Mouse (Mus musculus): Measurements from ENCODE around the gene Eme2.

The Eme2 gene

GRCm38 (mm10) chr17:24874989-24875388 is 19.9 kb downstream of the Eme2 start:
- no peak for DNase-seq (ENCODE audit: low read depth, low spot score)

GRCm38 (mm10) chr17:24874405-24874745 is 20.5 kb downstream of the Eme2 start:
- no peak for DNase-seq (ENCODE audit: low read depth, low spot score)

DNA sequence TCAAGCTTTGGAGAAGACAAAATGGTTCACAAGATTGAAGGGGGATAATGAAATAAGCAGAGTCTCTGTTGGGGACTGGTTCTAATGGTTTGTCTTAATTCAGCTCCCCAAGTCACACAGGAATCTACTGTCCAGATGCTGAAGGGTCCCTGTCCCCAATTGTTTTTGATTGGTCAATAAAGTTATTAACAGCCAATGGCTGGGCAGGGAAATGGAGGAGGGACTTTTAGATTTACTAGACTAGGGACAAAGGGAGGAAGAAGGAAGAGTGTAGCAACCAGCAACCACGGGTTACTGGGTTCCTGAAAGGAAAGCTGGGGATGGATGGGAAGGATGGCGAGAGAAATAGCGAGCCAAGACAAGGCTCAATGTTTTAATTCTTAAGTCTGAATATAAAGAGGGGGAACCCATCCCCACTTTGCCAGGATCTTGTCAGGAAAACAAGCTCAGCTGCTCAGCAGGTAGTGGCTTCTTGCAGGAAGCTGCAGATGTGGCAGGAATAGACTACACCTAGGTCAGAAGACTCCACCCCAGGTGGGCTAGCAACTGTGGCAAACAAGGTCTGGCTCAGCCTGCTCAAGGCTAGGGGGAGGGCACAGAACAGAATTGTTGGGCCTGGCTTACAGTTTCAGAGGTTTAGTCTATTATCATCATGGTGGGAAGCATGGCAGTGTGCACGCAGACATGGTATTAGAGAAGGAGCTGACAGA is 21.0 kb downstream of the Eme2 start:
- no peak for DNase-seq (ENCODE audit: low read depth, low spot score)

DNA sequence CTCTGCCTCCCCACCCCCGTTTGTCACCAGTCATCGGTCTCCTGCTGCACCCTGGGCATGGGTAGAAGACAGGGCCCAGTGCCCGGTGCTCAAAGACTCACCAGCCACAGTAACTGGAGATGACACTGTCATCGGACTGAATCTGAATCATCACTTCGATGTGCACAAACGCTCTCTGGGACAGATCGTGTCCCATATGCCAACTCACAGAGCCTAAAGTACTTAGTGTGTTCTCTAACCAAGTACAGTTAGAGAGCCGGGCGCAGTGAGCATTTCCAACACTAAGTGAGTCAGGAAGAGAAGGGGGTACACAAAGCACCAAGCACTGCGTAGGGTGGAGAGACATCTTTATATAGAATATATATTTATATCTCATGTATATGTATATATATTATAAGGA is 27.0 kb downstream of the Eme2 start:
- no peak for DNase-seq (ENCODE audit: low read depth, low spot score)

GRCm38 (mm10) chr17:24865776-24866175 is 29.1 kb downstream of the Eme2 start, which contains the start of gene Igfals:
Igfals (plus strand) TSS chr17:24865997.
- no peak for DNase-seq (ENCODE audit: low read depth, low spot score)

GRCm38 (mm10) chr17:24861785-24862184 is 33.1 kb downstream of the Eme2 start:
- DNase-seq (ENCODE audit: low read depth, low spot score), result no peak

DNA sequence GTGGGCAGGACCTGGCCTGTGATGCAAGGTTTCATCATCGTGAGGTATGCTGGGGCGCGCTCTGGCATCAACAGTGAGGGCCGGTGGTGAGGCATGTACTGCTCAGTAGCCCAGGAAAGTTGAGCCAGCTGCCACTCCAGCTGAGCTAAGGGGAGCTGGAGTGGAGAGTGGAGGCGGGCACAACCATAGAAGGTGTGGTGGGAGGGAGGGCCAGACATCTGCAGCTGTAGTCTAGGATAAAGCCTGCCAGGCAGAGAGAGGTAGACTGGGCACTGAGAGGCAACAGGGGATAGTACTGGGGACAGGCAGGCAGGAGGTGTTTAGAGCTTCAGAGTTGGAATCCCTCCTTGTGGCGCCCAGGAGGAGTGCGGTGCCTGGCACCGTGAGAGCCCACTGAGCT is 34.8 kb downstream of the Eme2 start:
- no peak for DNase-seq (ENCODE audit: low read depth, low spot score)

DNA sequence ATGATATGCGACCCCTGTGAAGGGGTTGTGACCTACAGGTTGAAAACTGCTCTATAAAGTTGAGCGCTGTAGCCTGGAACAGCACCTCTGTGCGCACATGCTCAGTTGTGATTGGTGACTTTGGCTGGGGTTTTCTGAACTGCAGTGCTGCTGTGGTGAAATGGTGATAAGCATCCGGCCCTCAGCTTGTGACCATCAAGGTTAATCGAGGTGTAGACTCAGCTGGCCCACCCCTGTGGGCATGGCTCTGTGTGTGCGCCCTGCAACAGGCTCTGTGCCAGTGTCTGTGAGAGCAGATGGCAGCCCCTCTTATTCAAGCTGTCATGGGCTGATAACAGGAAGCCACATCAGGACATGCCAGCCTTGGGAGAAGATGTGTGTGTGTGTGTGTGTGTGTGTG is 35.9 kb downstream of the Eme2 start:
- DNase-seq (ENCODE audit: low read depth, low spot score), result no peak

DNA sequence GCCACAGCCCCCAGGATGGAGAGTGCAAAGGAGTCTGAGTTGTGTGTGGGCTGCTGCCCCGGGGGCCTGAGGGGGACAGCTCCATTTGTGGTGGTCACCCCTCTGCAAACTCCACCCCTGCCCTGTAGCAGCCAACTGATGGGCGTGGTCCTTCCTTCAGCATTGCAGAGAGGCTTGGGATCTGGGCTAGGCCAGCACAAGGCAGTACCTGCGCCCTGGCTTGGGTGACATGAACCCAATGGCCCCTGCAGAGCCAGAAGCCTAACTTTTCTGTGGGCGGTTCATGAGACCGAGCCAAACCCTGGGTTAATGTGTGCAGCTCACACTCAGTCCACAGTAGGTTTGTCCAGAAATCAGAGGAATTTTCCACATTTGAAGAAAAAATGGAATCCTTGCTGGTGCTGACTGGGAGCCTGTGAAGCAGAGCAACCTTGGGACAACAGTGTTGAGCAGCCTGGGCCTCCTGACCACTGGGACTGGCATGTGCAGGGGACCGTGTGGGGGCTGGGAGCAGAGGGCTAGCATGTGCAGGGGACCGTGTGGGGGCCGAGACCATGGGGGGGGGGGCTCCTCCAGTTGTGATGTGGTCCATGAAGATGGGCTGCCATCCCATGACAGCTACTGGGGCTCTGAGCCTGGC is 36.9 kb downstream of the Eme2 start:
- DNase-seq (ENCODE audit: low read depth, low spot score), result no peak

DNA sequence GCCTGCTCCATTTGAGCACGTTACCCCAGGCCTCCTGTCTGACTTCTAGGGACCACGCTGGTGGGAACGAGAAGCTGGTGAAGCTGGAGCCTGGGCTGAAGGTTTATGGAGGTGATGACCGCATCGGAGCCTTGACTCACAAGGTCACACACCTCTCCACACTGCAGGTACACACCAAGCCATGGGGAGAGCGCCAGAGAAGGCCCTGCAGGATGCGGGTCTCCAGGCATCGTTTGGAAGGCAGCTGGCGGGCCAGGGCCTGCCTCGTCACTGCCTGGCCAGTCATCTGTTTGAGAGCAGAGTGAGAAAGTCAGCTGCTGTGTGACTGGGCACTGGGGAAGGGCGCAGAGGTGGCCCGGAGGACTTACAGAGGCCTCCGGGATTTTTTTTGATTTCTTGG is 38.3 kb downstream of the Eme2 start:
- no peak for DNase-seq (ENCODE audit: low read depth, low spot score)

GRCm38 (mm10) chr17:24855838-24856464 is 38.9 kb downstream of the Eme2 start:
- DNase-seq (ENCODE audit: low read depth, low spot score), result no peak

DNA sequence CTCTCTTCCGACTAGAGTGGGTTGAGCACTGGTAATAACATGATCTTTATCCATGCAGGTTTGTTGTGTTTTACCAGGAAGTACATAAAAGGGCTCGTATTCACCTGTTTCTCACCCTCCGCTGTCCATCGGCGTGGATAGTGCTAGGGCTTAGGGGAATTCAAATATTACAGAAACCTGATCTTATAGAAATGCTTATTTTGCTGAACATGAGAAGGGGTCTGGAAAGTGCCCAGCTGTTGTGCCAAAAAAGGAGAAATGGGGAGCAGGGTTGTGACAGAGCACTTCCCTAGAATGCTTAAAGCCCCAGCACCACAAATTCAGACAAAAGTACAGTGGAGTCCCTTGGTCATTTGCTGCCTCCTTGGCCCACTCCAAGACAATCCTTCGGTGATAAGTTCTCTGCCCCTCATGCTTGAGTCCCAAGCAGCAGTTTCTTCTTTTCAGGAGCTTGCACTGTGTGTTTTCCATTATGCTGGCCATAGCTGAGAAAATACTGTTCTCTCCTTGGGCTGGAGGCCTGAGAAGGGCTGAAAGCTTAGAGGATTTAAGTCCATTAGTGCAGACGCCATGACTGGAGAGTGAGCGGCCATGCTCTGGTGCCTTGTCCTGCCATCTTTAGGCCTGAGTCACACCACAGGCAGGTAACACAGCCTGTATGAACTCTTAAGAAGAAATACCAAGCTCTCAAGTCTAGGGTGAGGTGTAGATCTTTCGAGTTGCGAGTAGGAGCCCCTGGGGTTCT is 43.3 kb downstream of the Eme2 start:
- DNase-seq (ENCODE audit: low read depth, low spot score), result no peak

DNA sequence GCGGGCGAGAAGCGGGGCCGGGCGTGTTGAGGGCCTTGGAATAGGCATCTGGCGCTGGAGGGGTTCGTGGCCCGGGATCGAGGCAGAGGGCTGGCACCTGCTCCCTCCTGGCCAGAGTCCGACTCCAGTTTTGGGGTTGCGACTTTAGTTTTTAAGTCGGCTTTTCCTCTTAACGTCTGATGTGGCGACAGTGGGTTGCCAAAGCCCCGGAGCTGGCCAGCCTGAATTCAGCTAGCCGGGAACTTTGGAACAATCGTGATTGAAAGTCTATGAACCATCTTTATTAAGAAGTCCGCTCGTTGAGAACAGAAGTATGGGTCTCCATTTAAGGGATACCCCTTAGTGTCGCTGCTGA is 44.1 kb downstream of the Eme2 start:
- DNase-seq (ENCODE audit: low read depth, low spot score), result no peak

DNA sequence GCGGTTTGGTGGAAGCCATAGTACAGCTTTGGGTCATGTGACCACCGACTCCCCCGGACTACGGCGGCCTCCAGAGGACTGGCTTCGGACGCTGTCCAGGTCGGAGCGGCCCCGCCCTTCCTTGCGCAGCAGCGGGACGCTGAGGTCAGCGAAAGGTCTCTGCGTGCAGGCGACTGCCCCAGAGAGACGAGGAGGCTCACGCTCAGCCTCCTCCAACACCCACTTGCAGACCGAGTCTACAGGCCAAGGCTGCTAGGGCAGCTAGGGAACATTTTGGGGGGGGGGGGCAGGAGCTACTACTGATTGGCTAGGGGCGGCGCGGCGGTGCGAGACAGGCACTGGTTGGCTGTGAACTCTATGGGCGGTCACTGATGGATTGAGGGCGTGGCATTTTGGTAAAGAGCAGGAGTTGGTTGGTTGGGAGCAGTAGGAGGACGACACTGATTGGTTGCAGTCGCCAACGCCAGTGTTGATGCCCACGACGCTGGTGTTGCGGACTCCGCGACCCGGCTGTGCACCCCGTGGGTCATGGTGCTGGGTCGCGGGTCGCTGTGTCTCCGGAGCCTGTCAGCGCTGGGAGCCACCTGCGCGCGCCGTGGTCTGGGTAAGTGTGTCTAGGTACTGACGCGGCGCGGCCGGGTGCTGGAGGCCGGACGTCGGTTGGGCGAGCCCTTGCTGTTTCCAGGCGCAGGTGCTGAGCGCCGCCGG is 44.7 kb downstream of the Eme2 start, which contains the start of gene Fahd1:
TSS of gene Fahd1 (minus strand) at position 300 of the 708 bp plus-strand sequence.
- DNase-seq (ENCODE audit: low read depth, low spot score), result peak; percentile 96

DNA sequence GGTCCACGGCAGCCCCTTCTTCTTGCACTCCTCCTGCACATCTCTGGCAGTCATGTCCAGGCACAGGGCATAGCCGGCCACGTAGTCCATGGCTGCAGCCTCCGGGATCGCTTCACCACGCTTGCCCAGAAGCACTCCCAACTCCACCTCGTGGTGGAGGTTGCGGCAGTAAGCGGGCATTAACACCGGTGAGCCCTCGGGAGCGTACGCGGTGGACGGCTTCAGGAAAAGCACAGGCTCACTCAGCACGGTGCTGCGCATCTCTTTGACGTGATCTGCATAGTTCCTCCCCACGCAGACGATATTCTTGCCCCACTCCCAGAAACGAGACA is 45.2 kb downstream of the Eme2 start:
- no peak for DNase-seq (ENCODE audit: low read depth, low spot score)

- no peak for DNase-seq (ENCODE audit: low read depth, low spot score)
Measured at GRCm38 (mm10) chr17:24848600-24849031, 46.3 kb downstream of the Eme2 start.

DNA sequence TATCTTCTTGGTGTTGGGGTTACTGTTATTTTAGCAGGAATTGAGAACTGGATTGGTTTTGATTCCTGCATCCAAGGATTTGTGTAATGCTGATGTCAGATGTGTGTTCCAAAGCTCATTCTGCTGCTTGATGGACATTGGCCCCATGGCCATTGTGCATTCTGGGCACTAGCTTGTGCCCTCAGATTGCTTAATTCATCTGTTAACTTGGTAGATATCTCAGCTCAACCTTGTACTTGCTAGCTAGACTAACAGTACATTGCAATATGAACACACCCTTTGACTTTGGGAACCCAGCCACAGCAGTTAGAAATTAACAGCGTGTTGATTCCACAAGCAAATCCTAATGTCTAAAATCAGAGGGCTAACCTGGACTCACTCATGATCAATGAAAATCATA is 47.5 kb downstream of the Eme2 start:
- DNase-seq (ENCODE audit: low read depth, low spot score), result no peak

DNA sequence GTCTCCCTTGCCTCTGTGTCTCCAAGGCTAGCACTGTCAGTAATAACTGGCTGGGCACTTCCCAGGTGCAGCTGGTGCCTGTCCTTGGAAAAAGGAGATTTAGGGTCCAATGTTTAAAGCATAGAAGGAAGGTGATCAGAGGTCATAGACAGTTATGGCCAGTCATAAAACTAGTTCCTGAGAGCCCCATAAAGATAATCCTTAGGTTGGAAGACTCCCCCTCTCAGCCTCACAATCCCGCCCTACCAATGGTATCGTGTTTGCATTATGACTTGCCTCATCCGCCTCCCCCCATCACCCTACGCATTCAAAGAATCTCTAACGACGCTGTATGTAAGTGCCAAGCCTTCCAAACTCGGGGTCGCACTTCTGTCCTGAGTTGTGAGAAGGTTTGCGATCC is 50.4 kb downstream of the Eme2 start:
- no peak for DNase-seq (ENCODE audit: low read depth, low spot score)

DNA sequence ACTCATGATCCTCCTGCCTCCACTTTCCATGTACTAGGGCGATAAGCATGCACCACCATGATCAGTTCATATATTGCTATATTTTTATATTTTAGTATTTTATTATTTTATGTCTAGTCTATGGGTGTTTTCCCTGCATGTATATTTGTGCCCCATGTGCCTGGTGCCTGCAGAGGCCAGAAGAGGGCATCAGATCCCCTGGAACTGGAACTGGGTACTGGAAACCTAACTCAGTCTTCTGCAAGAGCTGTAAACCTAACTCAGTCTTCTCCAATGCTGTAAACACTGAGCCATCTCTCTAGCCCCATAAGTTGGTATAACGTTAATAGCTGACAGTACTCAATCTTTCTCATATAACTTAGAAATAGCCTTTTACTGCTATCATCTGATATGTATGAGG is 52.3 kb downstream of the Eme2 start:
- no peak for DNase-seq (ENCODE audit: low read depth, low spot score)

GRCm38 (mm10) chr17:24841133-24841532 is 53.8 kb downstream of the Eme2 start:
- DNase-seq (ENCODE audit: low read depth, low spot score), result no peak

DNA sequence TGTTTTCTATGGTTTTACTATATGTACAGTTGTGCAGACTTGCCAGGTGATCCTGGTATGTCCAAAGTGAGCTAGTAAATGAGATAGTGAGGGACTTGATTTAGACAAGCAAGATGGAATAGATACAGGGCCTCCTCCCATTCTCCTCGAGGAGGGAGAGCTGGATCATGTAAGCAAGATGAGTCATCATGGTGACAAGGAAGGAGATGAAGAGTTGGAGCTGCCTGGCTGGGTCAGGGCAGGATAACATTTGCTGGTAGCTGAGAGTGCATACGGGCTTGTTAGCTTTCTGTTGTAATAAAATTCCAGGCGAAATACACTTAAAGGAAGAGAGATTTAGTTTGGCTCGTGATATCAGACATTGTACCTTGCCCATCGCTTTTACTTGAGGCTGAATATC is 54.5 kb downstream of the Eme2 start:
- no peak for DNase-seq (ENCODE audit: low read depth, low spot score)

- no peak for DNase-seq (ENCODE audit: low read depth, low spot score)
Measured at GRCm38 (mm10) chr17:24839842-24840241, 55.0 kb downstream of the Eme2 start, which contains the start of gene Hagh. Hagh (plus strand) TSS chr17:24840143.
